Mouse (Mus musculus) neural tube, embryonic 12.5 days (tissue): ENCODE results near the gene Kncn. TPM values are rescaled to one million over a fixed set of nuclear protein-coding genes. Genes with fewer than 3 reads are reported as not detected.

Source experiments
- polyA plus RNA-seq: library from polyadenylated mRNA; unstranded; fragments of >200 nt; fragmentation: Nextera tagmentation; extraction: Ambion mirVana; gene quantifications from 2 replicates; pipeline ENCODE4 v1.2.1, GENCODE M21; 2016

Kncn gene
- polyA plus RNA-seq, 1 experiment from 2014 or later: not detected

Other genes with a start within 250 kb of the Kncn start
- gene Cyp4b1, start 236.7 kb upstream of the Kncn start, polyA plus RNA-seq: 0.18 TPM in 1 of 2 replicates, not detected in the other
- gene Efcab14, start 146.7 kb upstream of the Kncn start, polyA plus RNA-seq: 23.5 and 27.8 TPM in 2 replicates
- gene Tex38, start 103.4 kb upstream of the Kncn start, polyA plus RNA-seq: 0.43 and 0.67 TPM in 2 replicates
- 36.2 and 44.5 TPM in 2 replicates for gene Atpaf1, start 99.6 kb upstream of the Kncn start, polyA plus RNA-seq
- gene Mob3c, start 56.3 kb upstream of the Kncn start, polyA plus RNA-seq: 6.2 TPM in 2 replicates
- gene Mknk1, start 45.2 kb upstream of the Kncn start, polyA plus RNA-seq: 24.8 and 26.4 TPM in 2 replicates
- gene 6430628N08Rik, start 6.3 kb downstream of the Kncn start, polyA plus RNA-seq: not detected in 2 replicates
- 1.6 and 2.4 TPM in 2 replicates for gene Dmbx1, start 55.5 kb downstream of the Kncn start, polyA plus RNA-seq
- 4.8 and 5.8 TPM in 2 replicates for gene Faah, start 133.5 kb downstream of the Kncn start, polyA plus RNA-seq
- 16.2 and 19.7 TPM in 2 replicates for gene Nsun4, start 169.5 kb downstream of the Kncn start, polyA plus RNA-seq
- 378 and 393 TPM in 2 replicates for gene Uqcrh, start 190.7 kb downstream of the Kncn start, polyA plus RNA-seq
- 71.9 and 75.0 TPM in 2 replicates for gene Lrrc41, start 190.9 kb downstream of the Kncn start, polyA plus RNA-seq
- gene Rad54l, start 239.3 kb downstream of the Kncn start, polyA plus RNA-seq: 26.9 and 29.4 TPM in 2 replicates
- 60.8 and 68.4 TPM in 2 replicates for gene Pomgnt1, start 239.4 kb downstream of the Kncn start, polyA plus RNA-seq